8 mouse cellular contexts compared by ENCODE assay signal in genomic region chrX:107150752-107151515, GRCm38 (mm10). TPM values are rescaled to one million over a fixed set of nuclear protein-coding genes. Genes with fewer than 3 reads are reported as not detected.
DNase-seq lines count a peak whose midpoint lies in the region; ATAC-seq lines count a peak whose summit lies in the region.

No protein-coding gene starts in this region.

- no peaks in the 10 kb centered on the region for H3K36me3 ChIP-seq in intestine, embryonic 15.5 days

- H3K9me3 ChIP-seq in intestine, embryonic 15.5 days: no peaks in the 10 kb centered on the region

- H3K27ac ChIP-seq in intestine, embryonic 15.5 days: 0 out of 2 replicates have a peak overlapping the region, but pooled peaks have one; percentile 7

- WGBS in intestine, embryonic 15.5 days: 50% methylated on average over 4 of the region's 4 CpGs

- H3K9ac ChIP-seq in intestine, embryonic 15.5 days: no peak overlapping the region

- H3K4me2 ChIP-seq in intestine, embryonic 15.5 days (replicated peaks): peak overlapping the region; percentile 21; the same call in 1 of the 2 replicates

- H3K4me1 ChIP-seq in intestine, embryonic 15.5 days (replicated peaks): no peaks in the 10 kb centered on the region

- DNase-seq in embryo, embryonic 11 days: peak; percentile 7
- DNase-seq in embryo, embryonic 9.5 days (ENCODE audit: extremely low spot score): no peak
- DNase-seq in c-Kit-positive CD71-positive TER-119-negative erythroid progenitor cells, embryonic 14.5 days (ENCODE audit: low read depth): peak; percentile 38
- no peak for DNase-seq in left cerebral cortex, adult 18-20 months (ENCODE audit: low spot score in 2 of 2)
- DNase-seq in adrenal gland, postnatal 4 days (ENCODE audit: low spot score in 2 of 2): no peak
- DNase-seq in right cerebral cortex, postnatal 36 days (ENCODE audit: low spot score in 2 of 2): no peak

- 0 out of 2 replicates have a peak, but pooled peaks have one; percentile 39 for ATAC-seq in intestine, embryonic 15.5 days
- ATAC-seq in megakaryocyte-erythroid progenitor cell, adult 5-6 weeks (replicated peaks; ENCODE audit: low FRiP score, low TSS enrichment, poor library complexity, severe bottlenecking): peak; percentile 96

- no peaks in the 10 kb centered on the region for H3K27me3 ChIP-seq in intestine, embryonic 15.5 days (replicated peaks)

- H3K4me3 ChIP-seq in intestine, embryonic 15.5 days (replicated peaks): no peak overlapping the region

RNA-seq across cellular contexts. Expression of gene P2ry10b, which starts 2.2 kb away (rescaled TPM):
- polyA plus RNA-seq in intestine, embryonic 15.5 days (2015; fragmentation: Nextera tagmentation; extraction: Ambion mirVana): 0.35 and 0.59 TPM in 2 replicates
- 1.2 TPM in 1 of 2 replicates, not detected in the other for total RNA-seq in megakaryocyte-erythroid progenitor cell, adult 5-6 weeks (2014; fragmentation: Nextera tagmentation)
- total RNA-seq in megakaryocyte-erythroid progenitor cell, adult 5-6 weeks (2017): not detected in 2 replicates
- total RNA-seq in left cerebral cortex, adult 18-20 months (2021): under 1 TPM; 0.28 to 0.30 TPM
- total RNA-seq in adrenal gland, postnatal 4 days (2021): 1 to 10 TPM; 1.8 to 2.0 TPM

Comparison
In these comparisons a context has a peak if more than half of its experiments do, and no peak if none do; other contexts are left out.
1. DNase-seq: peak in embryo, embryonic 11 days (single experiment) and c-Kit-positive CD71-positive TER-119-negative erythroid progenitor cells, embryonic 14.5 days (single experiment); none in embryo, embryonic 9.5 days (single experiment), left cerebral cortex, adult 18-20 months (0 of 2), adrenal gland, postnatal 4 days (0 of 2) and right cerebral cortex, postnatal 36 days (0 of 2).